Mouse (Mus musculus) bone marrow macrophage, adult 2 months (primary cell): ENCODE results near the gene Npas3.

Source experiments
- CTCF ChIP-seq: IDR thresholded peaks from 2 replicates; pipeline ENCODE4 v1.5.1; 2012; ENCODE audit warnings: low read depth, mild to moderate bottlenecking, low read length, moderate library complexity
- POLR2A ChIP-seq: IDR thresholded peaks from 2 replicates; pipeline ENCODE4 v1.6.1; 2012; ENCODE audit warnings: mild to moderate bottlenecking, low read depth, low read length, borderline replicate concordance

DNA sequence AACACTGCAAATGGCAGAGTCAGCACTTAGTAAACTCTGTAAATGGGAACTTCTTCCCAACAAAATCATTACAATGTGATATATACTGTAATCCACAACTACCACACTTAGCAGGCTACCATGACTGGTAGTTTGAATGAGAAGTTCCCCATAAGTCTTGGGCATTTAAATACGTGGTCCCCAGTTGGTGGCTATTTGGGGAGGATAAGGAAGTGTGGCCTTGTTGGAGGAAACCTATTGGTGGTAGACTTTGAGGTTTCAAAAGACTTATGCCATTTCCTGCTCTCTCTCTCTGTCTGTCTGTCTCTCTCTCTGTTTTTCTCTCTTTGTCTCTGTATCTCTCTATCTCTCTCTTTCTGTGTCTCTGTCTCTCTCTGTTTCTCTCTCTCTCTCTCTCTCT lies 871.9 kb downstream of the Npas3 start:
- TF ChIP-seq CTCF (no peak), POLR2A (no peak)
